Mouse (Mus musculus) right cerebral cortex, adult 18-20 months (tissue): ENCODE data around the gene Sbno2.

Source experiments
- DNase-seq: peaks from one replicate; pipeline ENCODE4 v3.0.0; 2022; ENCODE audit warnings: mixed read lengths

The Sbno2 gene

DNA sequence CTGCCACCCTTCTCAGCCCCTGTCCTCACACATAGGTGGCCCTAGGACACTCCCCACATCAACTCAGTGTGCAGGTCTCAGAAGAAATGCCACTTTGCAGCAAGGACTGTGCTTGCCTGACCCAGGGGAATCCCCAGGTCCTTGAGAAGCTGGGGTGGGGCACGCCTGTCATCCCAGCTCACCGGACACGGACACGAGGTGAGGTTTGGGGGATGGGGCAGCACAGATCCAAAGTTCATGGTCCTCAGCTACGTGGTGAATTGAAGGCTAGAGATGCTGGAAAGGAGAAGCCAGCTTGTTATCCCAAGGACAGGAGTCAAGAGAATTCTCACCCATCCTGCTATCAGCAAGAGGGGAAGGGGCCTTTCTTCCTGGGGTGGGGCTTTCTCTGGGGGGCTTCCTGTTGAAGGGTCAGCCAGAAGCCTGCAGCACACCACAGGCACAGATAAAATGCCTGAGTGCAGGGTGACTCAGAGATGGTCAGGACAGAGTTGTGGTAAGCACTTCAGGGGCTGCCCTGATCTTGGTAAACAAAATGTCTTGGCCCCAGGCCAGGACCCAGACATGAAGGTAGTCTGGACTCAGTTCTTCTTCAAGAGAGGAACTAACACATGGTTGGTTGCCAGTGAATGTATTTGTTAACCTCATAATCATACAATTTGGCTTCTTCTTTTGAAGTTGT lies 72.4 kb downstream of the Sbno2 start:
- DNase-seq = no peak

- DNase-seq = no peak
These were observed 74.6 kb downstream of the Sbno2 start for GRCm38 (mm10) chr10:80030736-80031135.

GRCm38 (mm10) chr10:80030191-80030590 lies 75.2 kb downstream of the Sbno2 start:
- DNase-seq = no peak

GRCm38 (mm10) chr10:80028521-80028846 lies 76.9 kb downstream of the Sbno2 start:
- no peak for DNase-seq

DNA sequence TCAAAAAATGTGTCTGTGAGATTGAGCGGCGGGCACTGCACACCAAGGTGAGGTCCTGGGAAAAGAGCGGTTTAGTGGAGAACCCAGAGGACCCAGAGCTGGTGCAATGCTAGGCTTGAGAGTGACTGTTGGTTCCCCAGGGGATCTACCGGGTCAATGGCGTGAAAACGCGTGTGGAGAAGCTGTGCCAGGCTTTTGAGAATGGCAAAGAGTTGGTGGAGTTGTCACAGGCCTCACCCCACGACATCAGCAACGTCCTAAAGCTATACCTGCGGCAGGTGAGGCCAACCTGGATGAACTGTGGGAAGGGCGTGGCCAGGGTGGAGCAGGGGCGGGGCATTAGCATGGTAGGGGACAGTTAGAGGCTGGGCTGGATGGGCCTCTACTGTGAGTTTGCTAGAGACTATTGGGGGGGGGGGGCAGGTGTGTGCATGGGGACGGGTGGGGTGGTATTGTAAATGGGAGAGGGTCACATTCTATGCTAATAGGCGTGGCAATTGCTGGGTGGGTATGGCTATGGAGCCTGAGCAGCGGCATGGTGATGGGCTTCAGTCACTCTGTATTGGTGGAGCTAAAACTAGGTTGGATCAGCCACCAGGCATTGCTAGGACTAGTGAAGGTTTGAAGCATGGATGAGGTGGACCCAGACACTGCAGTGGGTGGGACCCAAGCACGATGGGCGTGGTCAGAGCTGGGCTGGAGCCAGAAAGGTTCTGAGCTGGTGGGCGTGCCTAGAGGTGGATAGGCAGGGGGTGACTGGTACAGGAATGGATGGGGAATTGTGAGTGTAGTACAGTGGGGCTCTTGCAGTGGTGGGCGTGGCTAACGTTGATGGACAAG lies 77.5 kb downstream of the Sbno2 start:
- no peak for DNase-seq

GRCm38 (mm10) chr10:80025889-80026288 lies 79.5 kb downstream of the Sbno2 start:
- DNase-seq = no peak

- DNase-seq = no peak
These were observed 79.9 kb downstream of the Sbno2 start for GRCm38 (mm10) chr10:80025463-80025862.

- no peak for DNase-seq
These were observed 80.4 kb downstream of the Sbno2 start for GRCm38 (mm10) chr10:80025044-80025347.

- no peak for DNase-seq
These were observed 80.9 kb downstream of the Sbno2 start for GRCm38 (mm10) chr10:80024229-80025043.

DNA sequence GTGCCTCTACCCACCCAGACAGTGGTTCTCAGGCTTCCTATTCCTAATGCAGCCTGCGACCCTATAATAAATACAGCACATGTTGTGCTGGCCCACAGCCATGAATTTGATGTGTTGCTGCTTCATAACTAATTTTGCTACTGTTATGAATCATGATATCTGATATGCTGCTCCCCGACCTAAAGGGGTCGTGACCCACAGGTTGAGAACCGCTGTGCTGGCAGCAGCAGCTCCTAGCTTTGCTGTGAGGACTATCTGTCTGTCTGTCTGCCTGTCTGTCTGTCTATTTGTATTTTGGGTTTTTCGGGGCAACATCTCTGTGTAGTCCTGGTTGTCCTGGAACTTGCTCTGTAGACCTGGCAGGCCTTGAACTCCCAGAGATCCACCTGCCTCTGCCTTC lies 81.6 kb downstream of the Sbno2 start:
- no peak for DNase-seq

GRCm38 (mm10) chr10:80022806-80023205 lies 82.6 kb downstream of the Sbno2 start:
- no peak for DNase-seq

- DNase-seq = no peak
These were observed 83.2 kb downstream of the Sbno2 start for GRCm38 (mm10) chr10:80022164-80022563.

DNA sequence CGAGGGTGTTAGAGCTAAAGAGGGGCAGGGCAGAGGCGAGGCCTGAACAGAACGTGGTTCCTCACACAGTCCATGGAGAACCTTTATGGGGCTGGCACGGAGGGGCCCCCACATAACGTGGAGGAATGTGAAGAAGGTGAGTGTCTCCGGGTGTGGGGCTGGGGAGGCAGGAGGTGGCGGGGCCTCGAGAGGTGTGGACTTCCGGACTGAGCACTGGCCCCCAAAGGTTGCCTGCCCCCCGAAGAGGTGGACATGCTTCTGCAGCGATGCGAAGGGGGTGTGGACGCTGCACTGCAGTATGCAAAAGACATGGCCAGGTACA lies 84.1 kb downstream of the Sbno2 start:
- DNase-seq = no peak

DNA sequence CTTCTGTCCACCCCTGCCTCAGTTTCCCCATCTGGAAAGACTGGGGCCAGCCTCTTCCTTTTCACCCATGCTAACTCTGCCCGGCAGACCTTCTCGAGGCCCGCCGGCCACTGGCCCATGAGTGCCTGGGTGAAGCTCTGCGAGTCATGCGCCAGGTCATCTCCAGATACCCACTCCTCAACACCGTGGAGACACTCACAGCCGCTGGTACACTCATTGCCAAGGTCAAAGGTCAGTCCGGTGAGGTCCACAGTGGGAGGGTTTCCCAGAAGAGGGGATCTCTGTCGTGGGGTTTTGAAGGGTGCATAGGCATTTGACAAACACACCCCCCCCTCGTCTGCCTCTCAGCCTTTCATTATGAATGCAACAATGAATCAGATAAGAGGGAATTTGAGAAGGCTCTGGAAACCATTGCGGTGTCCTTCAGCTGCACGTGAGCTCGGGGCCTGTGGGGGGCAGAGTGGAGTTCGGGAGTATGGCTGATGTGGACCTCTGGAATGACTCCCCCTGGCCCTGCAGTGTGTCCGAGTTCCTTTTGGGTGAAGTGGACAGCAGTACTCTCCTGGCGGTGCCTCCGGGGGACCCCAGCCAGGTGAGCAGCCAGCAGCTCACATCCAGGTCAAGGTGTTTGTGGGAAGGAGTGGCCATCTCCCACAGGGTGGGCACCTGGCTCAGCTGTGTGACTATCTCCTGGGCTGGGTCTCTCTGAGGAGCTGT lies 84.6 kb downstream of the Sbno2 start:
- DNase-seq = no peak

GRCm38 (mm10) chr10:80020191-80020590 lies 85.2 kb downstream of the Sbno2 start:
- no peak for DNase-seq

DNA sequence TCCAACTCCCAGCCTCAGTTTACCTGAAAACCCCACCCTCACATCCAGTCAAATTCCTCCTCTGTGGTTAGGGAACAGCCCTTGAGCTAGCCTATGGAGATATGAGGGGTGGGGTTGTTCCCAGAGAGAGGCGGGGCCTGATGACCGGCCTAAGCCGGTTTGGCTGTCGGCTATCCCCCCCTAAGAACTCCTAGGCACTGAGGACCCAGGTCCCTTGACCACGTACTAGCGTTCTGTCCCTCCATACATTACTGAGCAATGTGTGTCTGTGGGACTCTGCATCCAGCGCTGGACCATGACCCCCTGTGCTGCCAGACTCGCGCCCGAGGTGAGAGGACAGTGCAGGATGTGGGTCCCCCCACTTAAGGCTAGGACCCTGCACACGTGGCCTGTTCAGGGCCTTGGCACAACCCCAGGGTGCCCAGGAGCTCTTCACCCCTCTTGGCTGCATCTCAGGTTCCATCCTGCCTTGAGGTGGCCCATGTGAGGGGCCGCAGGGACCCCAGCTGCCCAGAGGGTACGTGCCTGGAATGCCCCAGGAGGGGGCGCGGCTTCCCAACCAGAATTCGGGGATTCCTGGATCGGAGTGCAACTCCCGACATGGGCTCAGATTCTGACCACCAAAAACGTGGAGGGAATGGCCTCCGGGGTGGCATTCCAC lies 85.8 kb downstream of the Sbno2 start:
- no peak for DNase-seq

DNA sequence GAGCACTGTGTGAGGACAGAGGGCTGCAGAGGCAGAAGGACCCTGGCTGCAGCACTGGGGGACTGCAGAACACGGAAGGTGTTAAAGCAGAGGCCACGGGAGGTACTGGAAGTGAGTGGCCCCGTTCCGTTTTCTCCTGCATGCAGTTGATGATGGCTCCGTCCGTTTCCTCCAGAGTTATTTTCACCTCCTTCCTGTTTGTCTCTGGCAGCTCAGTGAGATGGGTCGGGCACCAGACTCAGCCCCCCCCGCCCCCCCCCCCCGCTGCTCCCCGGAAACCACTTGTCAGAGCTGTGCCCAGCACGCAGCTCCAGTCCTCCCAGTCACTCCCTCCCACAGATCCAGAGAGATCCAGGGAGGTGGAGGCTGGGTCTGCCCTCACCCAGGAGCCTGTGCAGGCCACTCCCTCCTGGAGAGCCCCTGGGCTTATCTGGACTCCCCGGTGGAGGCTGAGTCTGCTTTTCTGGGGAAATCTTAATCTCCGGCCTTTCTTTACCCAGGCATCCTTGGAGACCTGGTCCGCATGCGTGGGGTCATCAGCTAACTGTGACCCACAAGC lies 86.6 kb downstream of the Sbno2 start:
- no peak for DNase-seq

GRCm38 (mm10) chr10:80017771-80018170 lies 87.6 kb downstream of the Sbno2 start:
- DNase-seq = no peak

- no peak for DNase-seq
These were observed 88.0 kb downstream of the Sbno2 start for GRCm38 (mm10) chr10:80017361-80017760.

- no peak for DNase-seq
These were observed 88.4 kb downstream of the Sbno2 start for GRCm38 (mm10) chr10:80016931-80017330.

GRCm38 (mm10) chr10:80016511-80016910 lies 88.9 kb downstream of the Sbno2 start, which contains the start of gene Arhgap45:
Arhgap45 (plus strand) TSS chr10:80016653.
- DNase-seq = no peak

GRCm38 (mm10) chr10:80015583-80015982 lies 89.8 kb downstream of the Sbno2 start:
- no peak for DNase-seq
